In the genomic region with DNA sequence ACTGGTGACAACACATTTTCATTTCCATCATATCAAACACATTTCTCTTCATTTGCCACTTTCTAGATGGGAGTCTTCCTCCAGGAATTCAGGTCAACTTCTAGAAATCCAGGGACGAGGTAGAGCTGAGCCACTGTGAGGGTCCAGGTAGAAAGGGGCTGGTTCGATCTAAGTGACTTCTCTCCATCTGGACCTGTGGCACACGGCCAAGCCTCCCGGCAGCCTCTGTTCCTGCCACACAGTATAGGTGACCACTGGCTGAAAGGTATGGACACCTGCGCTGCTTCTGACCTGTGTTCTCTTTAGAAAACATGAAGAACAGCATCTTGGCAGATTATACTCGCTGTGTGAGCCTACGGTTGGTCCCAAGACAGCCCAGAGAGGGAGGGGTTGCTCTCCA, we compare ENCODE assay signal across 35 mouse cellular contexts.
"Had no signal": no experiment of that assay in that cellular context is flagged by ENCODE, and none has a peak within 500 bp of the region (broad histone marks: within the 10 kb centered on the region; RNA-seq: fewer than 3 reads in every experiment).

No protein-coding gene starts in this region.

- DNase-seq: heart, postnatal 10 days; heart, postnatal 14 days; heart, postnatal 36 days; heart, postnatal 4 days; kidney, adult 11 months; kidney, adult 18-20 months; kidney, adult 2 months; kidney, adult 8-10 months; kidney, adult 9 months; kidney, postnatal 10 days; kidney, postnatal 14 days; kidney, postnatal 25 days; kidney, postnatal 36 days; kidney, postnatal 4 days; layer of hippocampus, adult 9-11 months; layer of hippocampus, postnatal 36 days had no signal

- H3K9ac ChIP-seq: heart, embryonic 12.5 days; heart, embryonic 13.5 days; heart, embryonic 15.5 days; hindbrain, embryonic 12.5 days; hindbrain, embryonic 13.5 days; hindbrain, embryonic 14.5 days; hindbrain, embryonic 15.5 days; intestine, embryonic 15.5 days; kidney, embryonic 15.5 days had no signal

- H3K9me3 ChIP-seq: heart, embryonic 10.5 days; heart, embryonic 12.5 days; heart, embryonic 13.5 days; heart, embryonic 15.5 days; hindbrain, embryonic 10.5 days; hindbrain, embryonic 12.5 days; hindbrain, embryonic 13.5 days; hindbrain, embryonic 15.5 days; intestine, embryonic 15.5 days; kidney, embryonic 15.5 days had no signal

- H3K27ac ChIP-seq: heart, embryonic 10.5 days; heart, embryonic 13.5 days; heart, embryonic 15.5 days; hindbrain, embryonic 10.5 days; hindbrain, embryonic 12.5 days; hindbrain, embryonic 13.5 days; hindbrain, embryonic 14.5 days; hindbrain, embryonic 15.5 days; hindbrain, postnatal 0 days; intestine, embryonic 15.5 days; kidney, embryonic 15.5 days; kidney, postnatal 0 days; layer of hippocampus, adult 2 months had no signal

- ATAC-seq: hindbrain, embryonic 16.5 days; hindbrain, postnatal 0 days; inflammation-experienced regulatory T-cells, adult 6 months; intestine, embryonic 15.5 days; intestine, embryonic 16.5 days; intestine, postnatal 0 days had no signal

- H3K4me3 ChIP-seq: heart, embryonic 10.5 days; heart, embryonic 12.5 days; heart, embryonic 13.5 days; heart, embryonic 15.5 days; hindbrain, embryonic 10.5 days; hindbrain, embryonic 12.5 days; hindbrain, embryonic 13.5 days; hindbrain, embryonic 15.5 days; intestine, embryonic 15.5 days; kidney, embryonic 15.5 days; layer of hippocampus, adult 2 months had no signal

- H3K27me3 ChIP-seq: hindbrain, embryonic 13.5 days; hindbrain, embryonic 15.5 days; intestine, embryonic 15.5 days; kidney, embryonic 15.5 days had no signal

- H3K36me3 ChIP-seq: heart, embryonic 10.5 days; heart, embryonic 12.5 days; heart, embryonic 13.5 days; heart, embryonic 15.5 days; hindbrain, embryonic 10.5 days; hindbrain, embryonic 12.5 days; hindbrain, embryonic 13.5 days; hindbrain, embryonic 15.5 days; intestine, embryonic 15.5 days; kidney, embryonic 15.5 days had no signal

- H3K4me2 ChIP-seq: heart, embryonic 11.5 days; heart, embryonic 12.5 days; heart, embryonic 13.5 days; heart, embryonic 15.5 days; hindbrain, embryonic 12.5 days; hindbrain, embryonic 13.5 days; hindbrain, embryonic 14.5 days; hindbrain, embryonic 15.5 days; intestine, embryonic 15.5 days; kidney, embryonic 15.5 days had no signal
